Mouse (Mus musculus): Measurements from ENCODE around the gene Frem1. TPM values are rescaled to one million over a fixed set of nuclear protein-coding genes. Genes with fewer than 3 reads are reported as not detected.

Gene Frem1
- total and polyA plus RNA-seq, 2 experiments from 2014 or later: 1.0 to 5.1 TPM

- ATAC-seq (ENCODE audit: low FRiP score) (peak; percentile 22; the same call in 1 of the 2 replicates), DNase-seq (ENCODE audit: low spot score) (no peak)
- Histone ChIP-seq H3K4me2 (ENCODE audit: low read depth, low read length, poor library complexity, severe bottlenecking) (peak overlapping the region; percentile 32), H3K9ac (replicated peaks; ENCODE audit: low read length, poor library complexity, severe bottlenecking) (0 out of 2 replicates have a peak overlapping the region, but pooled peaks have one; percentile 19), H3K4me3 (ENCODE audit: low read depth, low read length) (peak overlapping the region; percentile 15; the same call in 1 of the 2 replicates), H3K9me3 (ENCODE audit: low read length) (no peaks in the 10 kb centered on the region), H3K36me3 (ENCODE audit: insufficient read depth, low read length) (no peaks in the 10 kb centered on the region), H3K27me3 (ENCODE audit: insufficient read depth, low read length) (no peaks in the 10 kb centered on the region), H3K27ac (ENCODE audit: low read depth, low read length) (peak overlapping the region; percentile 82), H3K4me1 (ENCODE audit: insufficient read depth, low read length) (peaks cover 2% of the 10 kb centered on the region; the same call in 1 of the 2 replicates)
- 12% methylated on average over 5 of the region's 5 CpGs for WGBS
- TF ChIP-seq CTCF (IDR thresholded peaks at IDR 0.05): no peak
Measured at GRCm38 (mm10) chr4:82916678-82917050, 135.5 kb downstream of the Frem1 start.

DNA sequence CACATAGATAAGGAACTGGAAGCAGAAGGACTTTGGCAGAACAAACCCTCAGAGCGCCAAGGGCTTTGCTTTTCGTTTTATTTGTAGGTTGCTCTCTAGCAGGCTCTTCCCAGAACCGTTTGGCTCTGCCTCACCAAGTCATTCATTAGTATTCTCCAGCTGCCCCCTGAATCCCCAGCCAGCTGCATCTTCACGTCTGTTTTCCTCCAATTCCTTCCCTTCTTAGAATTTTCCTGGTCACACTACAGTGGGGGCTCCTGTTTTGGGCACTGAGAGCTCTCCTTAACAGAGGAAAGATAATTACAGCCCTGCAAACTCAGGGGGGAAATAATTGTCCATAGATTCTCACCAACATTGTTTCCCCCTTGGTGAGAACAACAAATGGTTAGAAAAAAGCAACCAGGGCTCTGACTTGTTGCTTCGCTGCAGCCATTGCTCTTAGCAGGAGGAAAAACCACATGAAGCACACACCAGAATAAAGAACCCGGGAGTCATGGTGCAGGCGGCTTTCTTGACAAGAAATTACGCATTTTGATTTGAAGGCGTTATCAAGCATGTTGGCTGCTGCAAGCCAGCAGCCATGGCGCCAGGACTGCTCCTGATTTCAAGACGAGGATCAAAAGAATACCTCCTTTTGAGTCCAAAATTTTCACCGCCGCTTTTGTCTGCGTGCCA, 136.0 kb downstream of the Frem1 start:
- Histone ChIP-seq H3K4me1 (ENCODE audit: insufficient read depth, low read length) (peaks cover 2% of the 10 kb centered on the region; the same call in 1 of the 2 replicates), H3K27ac (ENCODE audit: low read depth, low read length) (peak overlapping the region; percentile 82), H3K27me3 (ENCODE audit: insufficient read depth, low read length) (no peaks in the 10 kb centered on the region), H3K9ac (replicated peaks; ENCODE audit: low read length, poor library complexity, severe bottlenecking) (0 out of 2 replicates have a peak overlapping the region, but pooled peaks have one; percentile 19), H3K9me3 (ENCODE audit: low read length) (no peaks in the 10 kb centered on the region), H3K36me3 (ENCODE audit: insufficient read depth, low read length) (no peaks in the 10 kb centered on the region), H3K4me3 (ENCODE audit: low read depth, low read length) (peak overlapping the region; percentile 15; the same call in 1 of the 2 replicates), H3K4me2 (ENCODE audit: low read depth, low read length, poor library complexity, severe bottlenecking) (peak overlapping the region; percentile 32)
- TF ChIP-seq CTCF (IDR thresholded peaks at IDR 0.05): no peak
- DNase-seq (ENCODE audit: low spot score): peak; percentile 91
- 14% methylated on average over 14 of the region's 14 CpGs for WGBS
- peak; percentile 81 for ATAC-seq (ENCODE audit: low FRiP score)

- Histone ChIP-seq H3K36me3 (ENCODE audit: insufficient read depth, low read length) (no peaks in the 10 kb centered on the region), H3K27me3 (ENCODE audit: insufficient read depth, low read length) (no peaks in the 10 kb centered on the region), H3K9me3 (ENCODE audit: low read length) (no peaks in the 10 kb centered on the region), H3K9ac (replicated peaks; ENCODE audit: low read length, poor library complexity, severe bottlenecking) (no peak overlapping the region), H3K4me2 (ENCODE audit: low read depth, low read length, poor library complexity, severe bottlenecking) (peak overlapping the region; percentile 32), H3K4me3 (ENCODE audit: low read depth, low read length) (no peak overlapping the region), H3K27ac (ENCODE audit: low read depth, low read length) (peak overlapping the region; percentile 82; the same call in 1 of the 2 replicates), H3K4me1 (ENCODE audit: insufficient read depth, low read length) (peaks cover 2% of the 10 kb centered on the region; the same call in 1 of the 2 replicates)
- ATAC-seq (ENCODE audit: low FRiP score): peak; percentile 52
- peak; percentile 12 for DNase-seq (ENCODE audit: low spot score)
- TF ChIP-seq CTCF (IDR thresholded peaks at IDR 0.05): no peak
- 39% methylated on average over 7 of the region's 7 CpGs for WGBS
Measured at GRCm38 (mm10) chr4:82915576-82915975, 136.6 kb downstream of the Frem1 start.

DNA sequence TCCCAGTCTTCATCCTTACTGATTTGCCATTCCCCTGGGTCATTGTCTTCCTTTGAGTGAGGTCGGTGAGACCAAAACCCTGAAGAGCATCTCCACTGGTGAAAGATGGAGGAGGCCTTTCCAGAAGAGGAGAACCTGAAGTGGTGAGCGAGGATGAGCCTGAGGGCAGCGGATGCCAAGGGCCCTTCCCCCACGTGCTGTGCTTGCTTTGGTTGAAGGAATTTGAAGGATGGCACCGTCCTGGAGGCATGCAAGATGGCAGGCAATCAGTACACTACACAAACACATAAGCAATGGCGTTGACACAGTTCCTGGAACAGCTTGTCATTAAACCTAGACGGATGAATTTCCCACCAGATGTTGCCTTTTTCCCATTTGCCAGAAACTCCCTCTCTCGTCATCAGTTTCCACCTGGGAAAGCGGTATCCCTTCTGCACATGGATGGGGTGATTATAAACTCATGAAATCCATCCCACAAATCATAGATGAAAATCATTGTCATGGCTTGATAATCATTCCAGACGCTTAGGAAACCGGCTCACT, 137.5 kb downstream of the Frem1 start:
- Histone ChIP-seq H3K9me3 (ENCODE audit: low read length) (no peaks in the 10 kb centered on the region), H3K36me3 (ENCODE audit: insufficient read depth, low read length) (no peaks in the 10 kb centered on the region), H3K4me2 (ENCODE audit: low read depth, low read length, poor library complexity, severe bottlenecking) (no peak overlapping the region), H3K9ac (replicated peaks; ENCODE audit: low read length, poor library complexity, severe bottlenecking) (no peak overlapping the region), H3K27me3 (ENCODE audit: insufficient read depth, low read length) (no peaks in the 10 kb centered on the region), H3K4me1 (ENCODE audit: insufficient read depth, low read length) (peaks cover 2% of the 10 kb centered on the region; the same call in 1 of the 2 replicates), H3K4me3 (ENCODE audit: low read depth, low read length) (no peak overlapping the region), H3K27ac (ENCODE audit: low read depth, low read length) (no peak overlapping the region)
- DNase-seq (ENCODE audit: low spot score) (peak; percentile 14), ATAC-seq (ENCODE audit: low FRiP score) (no peak)
- WGBS: 85% methylated on average over 11 of the region's 11 CpGs
- no peak for TF ChIP-seq CTCF (IDR thresholded peaks at IDR 0.05)

DNA sequence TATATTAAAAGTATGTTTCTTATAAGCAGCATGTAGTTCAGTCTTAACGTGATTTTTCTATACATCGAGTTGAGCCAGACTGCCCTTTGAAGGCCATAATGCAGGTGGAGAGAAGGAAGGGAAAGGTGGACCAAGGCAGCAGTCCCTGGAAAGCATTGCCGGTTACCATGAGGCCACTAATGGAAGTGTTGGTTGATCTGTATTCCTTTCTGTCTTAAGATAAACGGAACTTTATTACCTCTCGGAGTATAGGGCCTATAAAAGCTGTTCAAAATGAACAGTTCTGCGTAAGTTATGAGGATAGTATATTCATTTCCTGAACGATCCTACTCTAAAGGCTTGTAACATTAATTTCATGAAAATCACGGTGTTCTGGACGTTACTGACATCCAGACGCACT, 156.9 kb downstream of the Frem1 start:
- Histone ChIP-seq H3K27me3 (ENCODE audit: insufficient read depth, low read length) (no peaks in the 10 kb centered on the region), H3K9ac (replicated peaks; ENCODE audit: low read length, poor library complexity, severe bottlenecking) (no peak overlapping the region), H3K4me2 (ENCODE audit: low read depth, low read length, poor library complexity, severe bottlenecking) (no peak overlapping the region), H3K27ac (ENCODE audit: low read depth, low read length) (no peak overlapping the region), H3K4me1 (ENCODE audit: insufficient read depth, low read length) (0 out of 2 replicates have a peak, but pooled peaks cover 4% of the 10 kb centered on the region), H3K4me3 (ENCODE audit: low read depth, low read length) (no peak overlapping the region), H3K36me3 (ENCODE audit: insufficient read depth, low read length) (no peaks in the 10 kb centered on the region), H3K9me3 (ENCODE audit: low read length) (no peaks in the 10 kb centered on the region)
- ATAC-seq (ENCODE audit: low FRiP score): no peak
- WGBS: 94% methylated on average over 10 of the region's 10 CpGs
- no peak for TF ChIP-seq CTCF (IDR thresholded peaks at IDR 0.05)
- DNase-seq (ENCODE audit: low spot score): no peak

DNA sequence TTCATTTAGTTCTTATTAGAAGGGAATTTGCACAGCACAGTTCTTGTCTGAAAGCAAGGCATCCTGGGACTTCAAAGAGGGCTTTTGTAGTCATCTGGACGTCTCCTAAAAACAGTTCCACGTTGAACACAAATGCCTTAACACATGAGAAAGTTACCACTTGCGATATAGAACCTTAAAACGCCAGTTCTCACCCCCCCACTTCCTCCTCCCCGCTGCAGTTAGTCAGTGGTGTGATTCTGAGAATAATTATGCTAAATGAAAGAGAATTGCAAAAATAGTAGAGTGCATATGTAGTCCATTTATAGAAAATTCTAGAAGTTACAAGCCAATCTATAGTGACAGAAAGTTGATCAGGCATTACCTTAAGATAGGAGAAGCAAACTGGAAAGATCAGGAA, 159.9 kb downstream of the Frem1 start:
- ATAC-seq (ENCODE audit: low FRiP score): no peak
- no peak for TF ChIP-seq CTCF (IDR thresholded peaks at IDR 0.05)
- no peak overlapping the region for H3K4me2 ChIP-seq (ENCODE audit: low read depth, low read length, poor library complexity, severe bottlenecking)

More for the DNA sequence above, 159.9 kb downstream of the Frem1 start:
- Histone ChIP-seq H3K36me3 (ENCODE audit: insufficient read depth, low read length) (no peaks in the 10 kb centered on the region), H3K9me3 (ENCODE audit: low read length) (no peaks in the 10 kb centered on the region), H3K4me1 (ENCODE audit: insufficient read depth, low read length) (0 out of 2 replicates have a peak, but pooled peaks cover 4% of the 10 kb centered on the region), H3K27me3 (ENCODE audit: insufficient read depth, low read length) (no peaks in the 10 kb centered on the region), H3K9ac (replicated peaks; ENCODE audit: low read length, poor library complexity, severe bottlenecking) (no peak overlapping the region), H3K27ac (ENCODE audit: low read depth, low read length) (no peak overlapping the region), H3K4me3 (ENCODE audit: low read depth, low read length) (no peak overlapping the region)
- 79% methylated on average over 5 of the region's 5 CpGs for WGBS
- DNase-seq (ENCODE audit: low spot score): no peak
